Mouse (Mus musculus): ENCODE measurements around the gene Slc11a2. TPM values are rescaled to one million over a fixed set of nuclear protein-coding genes. Genes with fewer than 3 reads are reported as not detected.
"Not testable (repeated sequence)": the region's sequence is repeated elsewhere in the genome, so short reads cannot be mapped to it uniquely, and the experiment has no call there.

Gene Slc11a2
- total RNA-seq, 2 experiments from 2014 or later: 62.0 to 67.5 TPM

GRCm38 (mm10) chr15:100388224-100388835, 36.5 kb downstream of the Slc11a2 start:
- no peak for DNase-seq (ENCODE audit: low spot score in 2 of 2)
- Histone ChIP-seq H3K27ac (no peak overlapping the region), H3K4me3 (no peak overlapping the region)
- no peak for TF ChIP-seq CTCF (conservative IDR thresholded peaks at IDR 0.05)

- Histone ChIP-seq H3K4me3 (no peak overlapping the region), H3K27ac (no peak overlapping the region)
- TF ChIP-seq CTCF (conservative IDR thresholded peaks at IDR 0.05): no peak
- DNase-seq (ENCODE audit: low spot score in 2 of 2): no peak
Measured at GRCm38 (mm10) chr15:100387544-100388223, 37.2 kb downstream of the Slc11a2 start.

GRCm38 (mm10) chr15:100385705-100386104, 39.2 kb downstream of the Slc11a2 start:
- H3K4me3 ChIP-seq: no peak overlapping the region
- DNase-seq (ENCODE audit: low spot score in 2 of 2): no peak
- TF ChIP-seq CTCF (conservative IDR thresholded peaks at IDR 0.05): no peak
- H3K27ac ChIP-seq: no peak overlapping the region

- TF ChIP-seq CTCF (conservative IDR thresholded peaks at IDR 0.05): no peak
- Histone ChIP-seq H3K4me3 (no peak overlapping the region), H3K27ac (no peak overlapping the region)
- no peak for DNase-seq (ENCODE audit: low spot score in 2 of 2)
Measured at GRCm38 (mm10) chr15:100380104-100380503, 44.8 kb downstream of the Slc11a2 start.

- Histone ChIP-seq H3K4me3 (no peak overlapping the region), H3K27ac (no peak overlapping the region)
- DNase-seq (ENCODE audit: low spot score in 2 of 2): no peak
- no peak for TF ChIP-seq CTCF (conservative IDR thresholded peaks at IDR 0.05)
Measured at GRCm38 (mm10) chr15:100379658-100380057, 45.2 kb downstream of the Slc11a2 start.

- peak; percentile 39 to 54 for DNase-seq (ENCODE audit: low spot score in 2 of 2)
- not testable (repeated sequence) for H3K4me3 ChIP-seq
- peak; percentile 56 for TF ChIP-seq CTCF (conservative IDR thresholded peaks at IDR 0.05)
Measured at GRCm38 (mm10) chr15:100377847-100378505, 46.9 kb downstream of the Slc11a2 start.

GRCm38 (mm10) chr15:100375066-100375465, 49.8 kb downstream of the Slc11a2 start:
- Histone ChIP-seq H3K27ac (no peak overlapping the region), H3K4me3 (no peak overlapping the region)
- DNase-seq (ENCODE audit: low spot score in 2 of 2): peak; percentile 65 to 82
- TF ChIP-seq CTCF (conservative IDR thresholded peaks at IDR 0.05): peak; percentile 86

More at GRCm38 (mm10) chr15:100377847-100378505, 46.9 kb downstream of the Slc11a2 start:
- not testable (repeated sequence) for H3K27ac ChIP-seq

GRCm38 (mm10) chr15:100367119-100367518, 57.8 kb downstream of the Slc11a2 start:
- DNase-seq (ENCODE audit: low spot score in 2 of 2): no peak
- Histone ChIP-seq H3K27ac (no peak overlapping the region), H3K4me3 (no peak overlapping the region)
- TF ChIP-seq CTCF (conservative IDR thresholded peaks at IDR 0.05): no peak

GRCm38 (mm10) chr15:100365967-100366366, 58.9 kb downstream of the Slc11a2 start:
- not testable (repeated sequence) for DNase-seq (ENCODE audit: low spot score in 2 of 2); H3K4me3 ChIP-seq; H3K27ac ChIP-seq

- H3K27ac ChIP-seq: no peak within 1 kb of the TSS
- no peak within 1 kb of the TSS for H3K4me3 ChIP-seq
- no peak for TF ChIP-seq CTCF (conservative IDR thresholded peaks at IDR 0.05)
- no peak for DNase-seq (ENCODE audit: low spot score in 2 of 2)
Measured at GRCm38 (mm10) chr15:100364242-100364641, 60.6 kb downstream of the Slc11a2 start, which contains the start of gene Higd1c. TSS of gene Higd1c (plus strand) at chr15:100364542.

- TF ChIP-seq CTCF (conservative IDR thresholded peaks at IDR 0.05): no peak
- DNase-seq (ENCODE audit: low spot score in 2 of 2): no peak
- Histone ChIP-seq H3K27ac (no peak overlapping the region), H3K4me3 (no peak overlapping the region)
Measured at GRCm38 (mm10) chr15:100355876-100356275, 69.0 kb downstream of the Slc11a2 start.

- not testable (repeated sequence) for H3K27ac ChIP-seq; DNase-seq (ENCODE audit: low spot score in 2 of 2); H3K4me3 ChIP-seq
Measured at GRCm38 (mm10) chr15:100353399-100353798, 71.5 kb downstream of the Slc11a2 start.

GRCm38 (mm10) chr15:100352711-100353250, 72.1 kb downstream of the Slc11a2 start, which contains the start of the genes Methig1 and Mettl7a2:
TSS of gene Methig1 (plus strand) at chr15:100353149.
TSS of gene Mettl7a2 (plus strand) at chr15:100353200.
- no peak within 1 kb of the TSS for H3K27ac ChIP-seq
- H3K4me3 ChIP-seq: no peak within 1 kb of the TSS
- TF ChIP-seq CTCF (conservative IDR thresholded peaks at IDR 0.05): no peak
- DNase-seq (ENCODE audit: low spot score in 2 of 2): no peak

Measured in layer of hippocampus, adult 2 months (tissue).